Mouse (Mus musculus) intestine, postnatal 0 days (tissue): ENCODE results near the gene Tmem200c. TPM values are rescaled to one million over a fixed set of nuclear protein-coding genes. Genes with fewer than 3 reads are reported as not detected.

Experiments
- ATAC-seq: fragments of 200-750 bp; cut with Nextera tagmentation; 2 replicates; pipeline ENCODE4 v1.8.0; 2017; ENCODE audit warnings: mild to moderate bottlenecking, moderate TSS enrichment, moderate library complexity
- H3K27ac ChIP-seq: fragments of 300-500 bp; sonication (generic); 2 replicates; pipeline ENCODE4 v1.5.1; 2014; ENCODE audit warnings: mild to moderate bottlenecking, low read depth, low read length, moderate library complexity
- H3K27me3 ChIP-seq: fragments of 300-500 bp; sonication (generic); replicated peaks from 2 replicates; pipeline ENCODE4 v1.6.1; 2014; ENCODE audit warnings: low read length, mixed read lengths; ENCODE audit not compliant: control insufficient read depth, insufficient read depth
- H3K36me3 ChIP-seq: fragments of 300-500 bp; sonication (generic); 2 replicates; pipeline ENCODE4 v1.6.1; 2014; ENCODE audit warnings: mild to moderate bottlenecking, moderate library complexity; ENCODE audit not compliant: control insufficient read depth, insufficient read depth
- H3K4me1 ChIP-seq: fragments of 300-500 bp; sonication (generic); replicated peaks from 2 replicates; pipeline ENCODE4 v1.6.1; 2014; ENCODE audit warnings: antibody characterized with exemption, low read length, mixed read lengths; ENCODE audit not compliant: control insufficient read depth, insufficient read depth
- H3K4me2 ChIP-seq: fragments of 300-500 bp; sonication (generic); replicated peaks from 2 replicates; pipeline ENCODE4 v1.6.1; 2014; ENCODE audit warnings: low read depth, mild to moderate bottlenecking, moderate library complexity
- H3K4me3 ChIP-seq: fragments of 300-500 bp; sonication (generic); 2 replicates; pipeline ENCODE4 v1.5.1; 2014; ENCODE audit warnings: low read depth, low read length
- H3K9ac ChIP-seq: fragments of 300-500 bp; sonication (generic); 2 replicates; pipeline ENCODE4 v1.6.1; 2014; ENCODE audit warnings: mild to moderate bottlenecking, low read depth, low read length
- H3K9me3 ChIP-seq: fragments of 300-500 bp; sonication (generic); 2 replicates; pipeline ENCODE4 v1.6.1; 2016; ENCODE audit warnings: mixed run types; ENCODE audit not compliant: control insufficient read depth
- CTCF ChIP-seq: sonication (generic); IDR thresholded peaks from 2 replicates; pipeline ENCODE4 v1.5.1; 2016; ENCODE audit warnings: low read depth, mild to moderate bottlenecking, control low read depth, antibody characterized with exemption, moderate library complexity
- WGBS: fragments of 180-500 bp; shearing (Covaris S2); extraction: QIAGEN DNeasy Blood & Tissue Kit; methylation state at CpG from one replicate; pipeline ENCODE4 v1.1.7; 2014; 5-methylcytosine and 5-hydroxymethylcytosine counted together
- polyA plus RNA-seq: library from polyadenylated mRNA; unstranded; fragments of >200 nt; fragmentation: Nextera tagmentation; extraction: Ambion mirVana; gene quantifications from 2 replicates; pipeline ENCODE4 v1.2.1, GENCODE M21; 2015

Gene Tmem200c
- polyA plus RNA-seq, 1 experiment from 2014 or later, result 0.25 TPM

DNA sequence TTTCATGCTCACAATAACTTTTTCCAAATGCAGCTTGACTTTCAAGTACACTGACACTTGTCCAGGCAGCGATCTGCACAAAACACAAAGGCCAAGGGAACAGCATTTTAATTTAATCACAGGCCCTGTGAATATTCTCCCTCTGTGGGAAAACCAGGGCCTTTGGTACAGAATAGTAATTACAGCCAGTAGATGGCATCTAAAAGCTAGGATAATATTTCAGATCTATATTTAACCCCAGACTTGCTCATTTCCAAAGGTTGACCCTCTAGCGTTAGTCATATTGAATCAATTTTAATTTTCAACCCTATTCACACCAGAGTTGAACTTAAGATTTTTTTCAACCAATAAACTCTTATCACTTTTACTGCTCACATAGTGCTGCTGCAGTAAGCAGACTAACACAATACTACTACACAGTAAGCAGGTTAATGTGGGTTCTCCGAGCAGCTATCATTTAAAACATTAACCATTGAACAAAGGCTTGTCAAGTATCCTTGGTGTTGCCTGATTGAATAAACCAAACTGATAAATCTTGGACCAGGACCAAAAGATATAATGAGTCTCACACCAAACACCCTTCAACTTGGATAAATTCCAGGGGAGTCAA, 57.2 kb downstream of the Tmem200c start:
- Histone ChIP-seq H3K27me3 (no peaks in the 10 kb centered on the region), H3K9ac (no peak overlapping the region), H3K4me1 (no peaks in the 10 kb centered on the region), H3K9me3 (no peaks in the 10 kb centered on the region), H3K4me2 (no peak overlapping the region), H3K27ac (no peak overlapping the region), H3K4me3 (no peak overlapping the region), H3K36me3 (no peaks in the 10 kb centered on the region)
- peak; percentile 49; the same call in 1 of the 2 replicates for TF ChIP-seq CTCF
- ATAC-seq, result peak; percentile 31; the same call in 1 of the 2 replicates
- WGBS, result 46% methylated on average over 3 of the region's 3 CpGs

DNA sequence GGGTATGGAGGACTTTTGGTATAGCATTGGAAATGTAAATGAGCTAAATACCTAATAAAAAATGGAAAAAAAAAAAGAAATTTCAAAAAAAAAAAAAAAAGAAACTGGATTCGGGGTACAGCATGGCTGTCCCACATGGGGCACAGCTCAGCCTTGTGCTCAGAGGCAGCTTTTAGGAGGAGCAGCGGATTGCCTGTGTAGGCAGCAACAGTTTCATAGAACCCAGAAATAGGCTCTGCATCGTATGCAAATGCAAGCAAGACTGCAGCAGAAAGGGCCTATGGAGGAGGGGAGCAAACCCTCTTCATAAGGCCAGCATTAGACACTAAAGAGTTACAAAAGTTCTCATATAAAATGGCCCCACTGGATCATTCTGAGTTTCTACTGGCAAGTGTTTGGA, 64.2 kb downstream of the Tmem200c start:
- no peaks in the 10 kb centered on the region for H3K27me3 ChIP-seq
- H3K27ac ChIP-seq, result no peak overlapping the region
- H3K4me1 ChIP-seq, result no peaks in the 10 kb centered on the region
- H3K4me3 ChIP-seq, result no peak overlapping the region
- no peak for ATAC-seq
- H3K9me3 ChIP-seq, result no peaks in the 10 kb centered on the region
- WGBS, result 87% methylated on average over 3 of the region's 3 CpGs
- H3K36me3 ChIP-seq, result no peaks in the 10 kb centered on the region
- no peak overlapping the region for H3K9ac ChIP-seq
- H3K4me2 ChIP-seq, result no peak overlapping the region
- TF ChIP-seq CTCF, result no peak

Other genes starting within 250 kb of the Tmem200c start
- 174 and 213 TPM in 2 replicates for gene Epb41l3, start 249.1 kb downstream of the Tmem200c start, polyA plus RNA-seq